Mouse (Mus musculus) c-Kit-negative CD71-positive TER-119-positive erythroid progenitor cells, embryonic 14.5 days (primary cell): ENCODE measurements around the gene Ntm.

Experiments
- DNase-seq: peaks from one replicate; pipeline ENCODE4 v3.0.0-alpha.2; 2013; ENCODE audit warnings: low read depth, low spot score

Ntm gene

GRCm38 (mm10) chr9:29657761-29658465 lies 305.0 kb downstream of the Ntm start:
- no peak for DNase-seq

- DNase-seq, result no peak
Observed at GRCm38 (mm10) chr9:29654885-29655284, 308.1 kb downstream of the Ntm start.

GRCm38 (mm10) chr9:29653678-29654235 lies 309.2 kb downstream of the Ntm start:
- no peak for DNase-seq

GRCm38 (mm10) chr9:29652854-29653253 lies 310.1 kb downstream of the Ntm start:
- no peak for DNase-seq

- no peak for DNase-seq
Observed at GRCm38 (mm10) chr9:29651856-29652255, 311.1 kb downstream of the Ntm start.

- DNase-seq, result no peak
Observed at GRCm38 (mm10) chr9:29651226-29651625, 311.7 kb downstream of the Ntm start.

- no peak for DNase-seq
Observed at GRCm38 (mm10) chr9:29650679-29651078, 312.3 kb downstream of the Ntm start.

GRCm38 (mm10) chr9:29650266-29650665 lies 312.7 kb downstream of the Ntm start:
- no peak for DNase-seq

GRCm38 (mm10) chr9:29648256-29648655 lies 314.7 kb downstream of the Ntm start:
- no peak for DNase-seq

- DNase-seq, result no peak
Observed at GRCm38 (mm10) chr9:29647764-29648163, 315.2 kb downstream of the Ntm start.

- DNase-seq, result no peak
Observed at GRCm38 (mm10) chr9:29645796-29646400, 317.0 kb downstream of the Ntm start.

- no peak for DNase-seq
Observed at GRCm38 (mm10) chr9:29642997-29643657, 319.8 kb downstream of the Ntm start.

GRCm38 (mm10) chr9:29637335-29637734 lies 325.6 kb downstream of the Ntm start:
- DNase-seq, result no peak

- DNase-seq, result no peak
Observed at GRCm38 (mm10) chr9:29617181-29617580, 345.8 kb downstream of the Ntm start.

- no peak for DNase-seq
Observed at GRCm38 (mm10) chr9:29612020-29612612, 350.8 kb downstream of the Ntm start.

- DNase-seq, result no peak
Observed at GRCm38 (mm10) chr9:29610867-29611266, 352.1 kb downstream of the Ntm start.

- DNase-seq, result no peak
Observed at GRCm38 (mm10) chr9:29597665-29598064, 365.3 kb downstream of the Ntm start.

GRCm38 (mm10) chr9:29595321-29595720 lies 367.6 kb downstream of the Ntm start:
- DNase-seq, result no peak

GRCm38 (mm10) chr9:29594537-29595294 lies 368.2 kb downstream of the Ntm start:
- DNase-seq, result no peak

GRCm38 (mm10) chr9:29587376-29587775 lies 375.6 kb downstream of the Ntm start:
- DNase-seq, result no peak

- DNase-seq, result no peak
Observed at GRCm38 (mm10) chr9:29586381-29586770, 376.6 kb downstream of the Ntm start.
